Mouse (Mus musculus): ENCODE results near the gene AC124502.3. TPM values are rescaled to one million over a fixed set of nuclear protein-coding genes. Genes with fewer than 3 reads are reported as not detected.

The AC124502.3 gene
- polyA plus RNA-seq, 1 experiment from 2014 or later: 1.9 TPM

GRCm38 (mm10) chr19:5041588-5041987 lies 2.9 kb downstream of the AC124502.3 start:
- H3K4me3 ChIP-seq (replicated peaks; ENCODE audit: low read length): peak overlapping the region; percentile 80
- no peaks in the 10 kb centered on the region for H3K27me3 ChIP-seq (ENCODE audit: control insufficient read depth, insufficient read depth, low read length)
- H3K4me2 ChIP-seq (replicated peaks): peak overlapping the region; percentile 96
- H3K36me3 ChIP-seq (replicated peaks; ENCODE audit: control insufficient read depth, insufficient read depth): peaks cover 33% of the 10 kb centered on the region
- DNase-seq (ENCODE audit: low spot score): no peak
- peaks cover 27% of the 10 kb centered on the region for H3K4me1 ChIP-seq (replicated peaks; ENCODE audit: control insufficient read depth, insufficient read depth, low read length)
- H3K9ac ChIP-seq: peak overlapping the region; percentile 82
- H3K27ac ChIP-seq: peak overlapping the region; percentile 55; the same call in 1 of the 2 replicates
- 3% methylated on average over 16 of the region's 16 CpGs for WGBS
- ATAC-seq (ENCODE audit: low FRiP score): peak; percentile 22
- no peaks in the 10 kb centered on the region for H3K9me3 ChIP-seq (ENCODE audit: control insufficient read depth, low read length)

- H3K27ac ChIP-seq: no peak overlapping the region
- H3K9ac ChIP-seq: no peak overlapping the region
- peaks cover 62% of the 10 kb centered on the region for H3K36me3 ChIP-seq (replicated peaks; ENCODE audit: control insufficient read depth, insufficient read depth)
- WGBS: 79% methylated on average over 4 of the region's 4 CpGs
- H3K4me3 ChIP-seq (replicated peaks; ENCODE audit: low read length): no peak overlapping the region
- H3K4me1 ChIP-seq (replicated peaks; ENCODE audit: control insufficient read depth, insufficient read depth, low read length): peaks cover 18% of the 10 kb centered on the region
- H3K27me3 ChIP-seq (ENCODE audit: control insufficient read depth, insufficient read depth, low read length): peaks cover 11% of the 10 kb centered on the region
- no peaks in the 10 kb centered on the region for H3K9me3 ChIP-seq (ENCODE audit: control insufficient read depth, low read length)
- DNase-seq (ENCODE audit: low spot score) (no peak), ATAC-seq (ENCODE audit: low FRiP score) (no peak)
- H3K4me2 ChIP-seq (replicated peaks): no peak overlapping the region
Measured at GRCm38 (mm10) chr19:5045531-5045930, 6.8 kb downstream of the AC124502.3 start.

GRCm38 (mm10) chr19:5048138-5049056 lies 9.7 kb downstream of the AC124502.3 start:
- Histone ChIP-seq H3K27ac (no peak overlapping the region), H3K9me3 (ENCODE audit: control insufficient read depth, low read length) (no peaks in the 10 kb centered on the region), H3K4me2 (replicated peaks) (no peak overlapping the region), H3K9ac (no peak overlapping the region), H3K27me3 (ENCODE audit: control insufficient read depth, insufficient read depth, low read length) (peaks cover 40% of the 10 kb centered on the region), H3K36me3 (replicated peaks; ENCODE audit: control insufficient read depth, insufficient read depth) (peaks cover 51% of the 10 kb centered on the region), H3K4me1 (replicated peaks; ENCODE audit: control insufficient read depth, insufficient read depth, low read length) (0 out of 2 replicates have a peak, but pooled peaks cover 8% of the 10 kb centered on the region), H3K4me3 (replicated peaks; ENCODE audit: low read length) (no peak overlapping the region)
- ATAC-seq (ENCODE audit: low FRiP score) (no peak), DNase-seq (ENCODE audit: low spot score) (no peak)
- 86% methylated on average over 14 of the region's 14 CpGs for whole genome bisulfite sequencing

- H3K4me3 ChIP-seq (replicated peaks; ENCODE audit: low read length): no peak overlapping the region
- H3K9ac ChIP-seq: no peak overlapping the region
- 0 out of 2 replicates have a peak, but pooled peaks cover 8% of the 10 kb centered on the region for H3K4me1 ChIP-seq (replicated peaks; ENCODE audit: control insufficient read depth, insufficient read depth, low read length)
- WGBS: 72% methylated on average over 6 of the region's 6 CpGs
- no peak overlapping the region for H3K27ac ChIP-seq
- H3K36me3 ChIP-seq (replicated peaks; ENCODE audit: control insufficient read depth, insufficient read depth): peaks cover 42% of the 10 kb centered on the region
- peaks cover 46% of the 10 kb centered on the region for H3K27me3 ChIP-seq (ENCODE audit: control insufficient read depth, insufficient read depth, low read length)
- no peak for DNase-seq (ENCODE audit: low spot score)
- H3K9me3 ChIP-seq (ENCODE audit: control insufficient read depth, low read length): no peaks in the 10 kb centered on the region
- no peak overlapping the region for H3K4me2 ChIP-seq (replicated peaks)
- no peak for ATAC-seq (ENCODE audit: low FRiP score)
Measured at GRCm38 (mm10) chr19:5049325-5049724, 10.6 kb downstream of the AC124502.3 start.

GRCm38 (mm10) chr19:5050047-5050905 lies 11.6 kb downstream of the AC124502.3 start, which contains the start of gene Rin1:
Gene Rin1, plus strand, starts transcription at chr19:5050481.
- Histone ChIP-seq H3K9me3 (ENCODE audit: control insufficient read depth, low read length) (no peaks in the 10 kb centered on the region), H3K27me3 (ENCODE audit: control insufficient read depth, insufficient read depth, low read length) (peaks cover 46% of the 10 kb centered on the region), H3K4me1 (replicated peaks; ENCODE audit: control insufficient read depth, insufficient read depth, low read length) (0 out of 2 replicates have a peak, but pooled peaks cover 8% of the 10 kb centered on the region), H3K36me3 (replicated peaks; ENCODE audit: control insufficient read depth, insufficient read depth) (peaks cover 40% of the 10 kb centered on the region), H3K27ac (no peak within 1 kb of the TSS), H3K4me2 (replicated peaks) (no peak within 1 kb of the TSS; the same call in 1 of the 2 replicates), H3K4me3 (replicated peaks; ENCODE audit: low read length) (no peak within 1 kb of the TSS), H3K9ac (peak within 1 kb of the TSS; percentile 10; the same call in 1 of the 2 replicates)
- 17% methylated on average over 14 of the region's 14 CpGs for WGBS
- DNase-seq (ENCODE audit: low spot score) (peak; percentile 48), ATAC-seq (ENCODE audit: low FRiP score) (no peak; the same call in 1 of the 2 replicates)

GRCm38 (mm10) chr19:5051031-5051430 lies 12.3 kb downstream of the AC124502.3 start:
- Histone ChIP-seq H3K4me1 (replicated peaks; ENCODE audit: control insufficient read depth, insufficient read depth, low read length) (0 out of 2 replicates have a peak, but pooled peaks cover 8% of the 10 kb centered on the region), H3K9ac (peak overlapping the region; percentile 10; the same call in 1 of the 2 replicates), H3K36me3 (replicated peaks; ENCODE audit: control insufficient read depth, insufficient read depth) (peaks cover 34% of the 10 kb centered on the region), H3K9me3 (ENCODE audit: control insufficient read depth, low read length) (no peaks in the 10 kb centered on the region), H3K4me2 (replicated peaks) (no peak overlapping the region; the same call in 1 of the 2 replicates), H3K27ac (no peak overlapping the region), H3K4me3 (replicated peaks; ENCODE audit: low read length) (no peak overlapping the region), H3K27me3 (ENCODE audit: control insufficient read depth, insufficient read depth, low read length) (peaks cover 46% of the 10 kb centered on the region)
- ATAC-seq (ENCODE audit: low FRiP score) (no peak), DNase-seq (ENCODE audit: low spot score) (no peak)
- WGBS: 11% methylated on average over 17 of the region's 17 CpGs

GRCm38 (mm10) chr19:5051515-5051914 lies 12.8 kb downstream of the AC124502.3 start:
- ATAC-seq (ENCODE audit: low FRiP score) (no peak), DNase-seq (ENCODE audit: low spot score) (no peak)
- Histone ChIP-seq H3K27me3 (ENCODE audit: control insufficient read depth, insufficient read depth, low read length) (peaks cover 46% of the 10 kb centered on the region), H3K4me3 (replicated peaks; ENCODE audit: low read length) (no peak overlapping the region), H3K9ac (peak overlapping the region; percentile 10; the same call in 1 of the 2 replicates), H3K9me3 (ENCODE audit: control insufficient read depth, low read length) (no peaks in the 10 kb centered on the region), H3K4me1 (replicated peaks; ENCODE audit: control insufficient read depth, insufficient read depth, low read length) (0 out of 2 replicates have a peak, but pooled peaks cover 8% of the 10 kb centered on the region), H3K36me3 (replicated peaks; ENCODE audit: control insufficient read depth, insufficient read depth) (peaks cover 30% of the 10 kb centered on the region), H3K4me2 (replicated peaks) (no peak overlapping the region), H3K27ac (no peak overlapping the region)
- 37% methylated on average over 3 of the region's 3 CpGs for WGBS

- WGBS: 25% methylated on average over 24 of the region's 25 CpGs
- H3K4me1 ChIP-seq (replicated peaks; ENCODE audit: control insufficient read depth, insufficient read depth, low read length): 0 out of 2 replicates have a peak, but pooled peaks cover 8% of the 10 kb centered on the region
- DNase-seq (ENCODE audit: low spot score): no peak
- peaks cover 22% of the 10 kb centered on the region for H3K36me3 ChIP-seq (replicated peaks; ENCODE audit: control insufficient read depth, insufficient read depth)
- H3K27ac ChIP-seq: no peak overlapping the region
- H3K9me3 ChIP-seq (ENCODE audit: control insufficient read depth, low read length): no peaks in the 10 kb centered on the region
- ATAC-seq (ENCODE audit: low FRiP score): no peak
- no peak overlapping the region for H3K4me2 ChIP-seq (replicated peaks)
- no peak overlapping the region for H3K9ac ChIP-seq
- H3K4me3 ChIP-seq (replicated peaks; ENCODE audit: low read length): no peak overlapping the region
- H3K27me3 ChIP-seq (ENCODE audit: control insufficient read depth, insufficient read depth, low read length): peaks cover 46% of the 10 kb centered on the region
Measured at GRCm38 (mm10) chr19:5052166-5052822, 13.6 kb downstream of the AC124502.3 start.
